Mouse (Mus musculus) liver, embryonic 13.5 days (tissue): ENCODE measurements around the gene Slc10a7. TPM values are rescaled to one million over a fixed set of nuclear protein-coding genes. Genes with fewer than 3 reads are reported as not detected.

Experiments
- ATAC-seq: fragments of 200-750 bp; cut with Nextera tagmentation; 2 replicates; pipeline ENCODE4 v1.8.0; 2017; ENCODE audit warnings: low read depth, mild to moderate bottlenecking, moderate number of reproducible peaks, moderate library complexity
- DNase-seq: peaks from one replicate; pipeline ENCODE4 v3.0.0; 2022
- H3K27ac ChIP-seq: fragments of 300-500 bp; sonication (generic); 2 replicates; pipeline ENCODE4 v1.5.1; 2015; ENCODE audit warnings: moderate library complexity, mild to moderate bottlenecking, inconsistent platforms
- H3K27me3 ChIP-seq: fragments of 300-500 bp; sonication (generic); 2 replicates; pipeline ENCODE4 v1.6.1; 2015; ENCODE audit warnings: mild to moderate bottlenecking, inconsistent platforms
- H3K36me3 ChIP-seq: fragments of 300-500 bp; sonication (generic); 2 replicates; pipeline ENCODE4 v1.6.1; 2015; ENCODE audit warnings: mild to moderate bottlenecking, inconsistent platforms
- H3K4me1 ChIP-seq: fragments of 300-500 bp; sonication (generic); replicated peaks from 2 replicates; pipeline ENCODE4 v1.6.1; 2015; ENCODE audit warnings: inconsistent platforms
- H3K4me2 ChIP-seq: fragments of 300-500 bp; sonication (generic); 2 replicates; pipeline ENCODE4 v1.6.1; 2015; ENCODE audit warnings: inconsistent platforms, mild to moderate bottlenecking, moderate library complexity
- H3K4me3 ChIP-seq: fragments of 300-500 bp; sonication (generic); replicated peaks from 2 replicates; pipeline ENCODE4 v1.5.1; 2015; ENCODE audit warnings: mild to moderate bottlenecking, inconsistent platforms
- H3K9ac ChIP-seq: fragments of 300-500 bp; sonication (generic); 2 replicates; pipeline ENCODE4 v1.6.1; 2015; ENCODE audit warnings: mild to moderate bottlenecking, inconsistent platforms
- H3K9me3 ChIP-seq: fragments of 300-500 bp; sonication (generic); replicated peaks from 2 replicates; pipeline ENCODE4 v1.6.1; 2016; ENCODE audit warnings: inconsistent platforms
- WGBS: fragments of 180-500 bp; shearing (Covaris S2); methylation state at CpG from one replicate; pipeline ENCODE4 v1.1.7; 2015; ENCODE audit not compliant: insufficient replicate concordance; 5-methylcytosine and 5-hydroxymethylcytosine counted together
- polyA plus RNA-seq: library from polyadenylated mRNA; unstranded; fragments of >200 nt; fragmentation: Nextera tagmentation; extraction: Ambion mirVana; gene quantifications from 2 replicates; pipeline ENCODE4 v1.2.1, GENCODE M21; 2015

Slc10a7 gene
- polyA plus RNA-seq, 1 experiment from 2014 or later, result 6.7 TPM

GRCm38 (mm10) chr8:78624738-78625442 is 115.7 kb downstream of the Slc10a7 start:
- Histone ChIP-seq H3K4me2 (no peak overlapping the region), H3K9ac (no peak overlapping the region), H3K27me3 (no peaks in the 10 kb centered on the region), H3K36me3 (no peaks in the 10 kb centered on the region), H3K4me3 (no peak overlapping the region), H3K27ac (no peak overlapping the region), H3K9me3 (no peaks in the 10 kb centered on the region), H3K4me1 (no peaks in the 10 kb centered on the region)
- ATAC-seq (no peak), DNase-seq (no peak)
- 66% methylated on average over 12 of the region's 12 CpGs for WGBS

GRCm38 (mm10) chr8:78626632-78627031 is 117.5 kb downstream of the Slc10a7 start:
- no peak for DNase-seq
- Histone ChIP-seq H3K9me3 (no peaks in the 10 kb centered on the region), H3K36me3 (no peaks in the 10 kb centered on the region), H3K9ac (no peak overlapping the region), H3K4me1 (no peaks in the 10 kb centered on the region), H3K27me3 (no peaks in the 10 kb centered on the region), H3K27ac (no peak overlapping the region), H3K4me2 (no peak overlapping the region), H3K4me3 (no peak overlapping the region)
- 47% methylated on average over 5 of the region's 5 CpGs for WGBS
- no peak for ATAC-seq

- Histone ChIP-seq H3K9ac (no peak overlapping the region), H3K9me3 (no peaks in the 10 kb centered on the region), H3K27me3 (no peaks in the 10 kb centered on the region), H3K4me2 (no peak overlapping the region), H3K4me1 (no peaks in the 10 kb centered on the region), H3K4me3 (no peak overlapping the region), H3K36me3 (no peaks in the 10 kb centered on the region), H3K27ac (no peak overlapping the region)
- WGBS, result 78% methylated on average over 9 of the region's 9 CpGs
- no peak for DNase-seq
- no peak for ATAC-seq
Measured at GRCm38 (mm10) chr8:78627793-78628192, 118.6 kb downstream of the Slc10a7 start.

- ATAC-seq (no peak), DNase-seq (no peak)
- H3K27me3 ChIP-seq, result no peaks in the 10 kb centered on the region
- 29% methylated on average over 19 of the region's 19 CpGs for WGBS
- no peak overlapping the region for H3K4me3 ChIP-seq
- H3K9ac ChIP-seq, result no peak overlapping the region
- H3K9me3 ChIP-seq, result no peaks in the 10 kb centered on the region
- no peak overlapping the region for H3K4me2 ChIP-seq
- 0 out of 2 replicates have a peak overlapping the region, but pooled peaks have one; percentile 13 for H3K27ac ChIP-seq
- H3K36me3 ChIP-seq, result no peaks in the 10 kb centered on the region
- no peaks in the 10 kb centered on the region for H3K4me1 ChIP-seq
Measured at GRCm38 (mm10) chr8:78630414-78631164, 121.4 kb downstream of the Slc10a7 start.

- Histone ChIP-seq H3K9me3 (no peaks in the 10 kb centered on the region), H3K4me3 (no peak overlapping the region), H3K9ac (no peak overlapping the region), H3K27ac (no peak overlapping the region), H3K4me2 (no peak overlapping the region), H3K4me1 (no peaks in the 10 kb centered on the region), H3K36me3 (no peaks in the 10 kb centered on the region), H3K27me3 (no peaks in the 10 kb centered on the region)
- DNase-seq, result no peak
- ATAC-seq, result no peak
- 82% methylated on average over 12 of the region's 12 CpGs for WGBS
Measured at GRCm38 (mm10) chr8:78633012-78633411, 123.9 kb downstream of the Slc10a7 start.

GRCm38 (mm10) chr8:78634018-78634417 is 124.9 kb downstream of the Slc10a7 start:
- Histone ChIP-seq H3K27me3 (no peaks in the 10 kb centered on the region), H3K4me3 (no peak overlapping the region), H3K27ac (no peak overlapping the region), H3K4me2 (no peak overlapping the region), H3K4me1 (no peaks in the 10 kb centered on the region), H3K9me3 (no peaks in the 10 kb centered on the region), H3K9ac (no peak overlapping the region), H3K36me3 (no peaks in the 10 kb centered on the region)
- no peak for ATAC-seq
- WGBS, result 74% methylated on average over 3 of the region's 3 CpGs
- no peak for DNase-seq

GRCm38 (mm10) chr8:78634523-78635240 is 125.5 kb downstream of the Slc10a7 start:
- no peaks in the 10 kb centered on the region for H3K36me3 ChIP-seq
- WGBS, result 79% methylated on average over 17 of the region's 17 CpGs
- no peak overlapping the region for H3K4me2 ChIP-seq
- H3K9me3 ChIP-seq, result no peaks in the 10 kb centered on the region
- H3K27me3 ChIP-seq, result no peaks in the 10 kb centered on the region
- ATAC-seq (no peak), DNase-seq (no peak)
- no peaks in the 10 kb centered on the region for H3K4me1 ChIP-seq
- no peak overlapping the region for H3K4me3 ChIP-seq
- no peak overlapping the region for H3K9ac ChIP-seq
- H3K27ac ChIP-seq, result no peak overlapping the region

GRCm38 (mm10) chr8:78635241-78635771 is 126.2 kb downstream of the Slc10a7 start:
- Histone ChIP-seq H3K4me3 (no peak overlapping the region), H3K27me3 (no peaks in the 10 kb centered on the region), H3K9me3 (no peaks in the 10 kb centered on the region), H3K9ac (no peak overlapping the region), H3K4me1 (no peaks in the 10 kb centered on the region), H3K4me2 (no peak overlapping the region), H3K36me3 (no peaks in the 10 kb centered on the region), H3K27ac (no peak overlapping the region)
- ATAC-seq (no peak), DNase-seq (no peak)
- 81% methylated on average over 8 of the region's 8 CpGs for WGBS

GRCm38 (mm10) chr8:78641919-78642318 is 132.8 kb downstream of the Slc10a7 start:
- H3K4me2 ChIP-seq, result no peak overlapping the region
- no peaks in the 10 kb centered on the region for H3K9me3 ChIP-seq
- peaks cover 3% of the 10 kb centered on the region; the same call in 1 of the 2 replicates for H3K36me3 ChIP-seq
- WGBS, result 82% methylated on average over 9 of the region's 9 CpGs
- H3K4me1 ChIP-seq, result no peaks in the 10 kb centered on the region
- no peak overlapping the region for H3K9ac ChIP-seq
- no peak overlapping the region for H3K27ac ChIP-seq
- H3K4me3 ChIP-seq, result no peak overlapping the region
- DNase-seq, result no peak
- no peaks in the 10 kb centered on the region for H3K27me3 ChIP-seq
- no peak for ATAC-seq

GRCm38 (mm10) chr8:78642376-78642775 is 133.2 kb downstream of the Slc10a7 start:
- ATAC-seq (no peak), DNase-seq (no peak)
- H3K4me2 ChIP-seq, result no peak overlapping the region
- no peak overlapping the region for H3K27ac ChIP-seq
- H3K9ac ChIP-seq, result no peak overlapping the region
- H3K9me3 ChIP-seq, result no peaks in the 10 kb centered on the region
- H3K4me3 ChIP-seq, result no peak overlapping the region
- H3K36me3 ChIP-seq, result peaks cover 3% of the 10 kb centered on the region; the same call in 1 of the 2 replicates
- 72% methylated on average over 5 of the region's 5 CpGs for WGBS
- H3K4me1 ChIP-seq, result no peaks in the 10 kb centered on the region; the same call in 1 of the 2 replicates
- H3K27me3 ChIP-seq, result no peaks in the 10 kb centered on the region

GRCm38 (mm10) chr8:78647000-78647656 is 138.0 kb downstream of the Slc10a7 start:
- no peak overlapping the region for H3K4me2 ChIP-seq
- H3K36me3 ChIP-seq, result peaks cover 3% of the 10 kb centered on the region; the same call in 1 of the 2 replicates
- H3K9ac ChIP-seq, result no peak overlapping the region
- no peaks in the 10 kb centered on the region; the same call in 1 of the 2 replicates for H3K4me1 ChIP-seq
- H3K4me3 ChIP-seq, result no peak overlapping the region
- H3K9me3 ChIP-seq, result no peaks in the 10 kb centered on the region
- no peak for ATAC-seq
- WGBS, result 63% methylated on average over 8 of the region's 8 CpGs
- no peak overlapping the region for H3K27ac ChIP-seq
- no peak for DNase-seq
- no peaks in the 10 kb centered on the region for H3K27me3 ChIP-seq
